Mouse (Mus musculus) neural tube, embryonic 10.5 days (tissue): ENCODE results near the gene Ptpn14.
A peak's percentile ranks its signal among the peaks of the same experiment; 100 is the strongest.

Experiments used
- DNase-seq: peaks from one replicate; pipeline ENCODE4 v3.0.0-alpha.2; 2017; ENCODE audit warnings: low spot score; ENCODE audit errors: extremely low spot score

Ptpn14 gene

GRCm38 (mm10) chr1:189717546-189717945 is 10.5 kb upstream of the Ptpn14 start:
- DNase-seq: no peak

- DNase-seq: no peak
These were observed 9.5 kb upstream of the Ptpn14 start for GRCm38 (mm10) chr1:189718600-189718999.

GRCm38 (mm10) chr1:189726121-189726520 is 1.9 kb upstream of the Ptpn14 start:
- DNase-seq: no peak

GRCm38 (mm10) chr1:189727346-189727883 is 653 bp upstream of the Ptpn14 start:
- peak; percentile 80 for DNase-seq

- no peak for DNase-seq
These were observed 682 bp downstream of the Ptpn14 start for GRCm38 (mm10) chr1:189728784-189729115.

- peak; percentile 43 for DNase-seq
These were observed 1.2 kb downstream of the Ptpn14 start for GRCm38 (mm10) chr1:189729141-189729815.

GRCm38 (mm10) chr1:189731697-189732096 is 3.6 kb downstream of the Ptpn14 start:
- no peak for DNase-seq

- no peak for DNase-seq
These were observed 4.1 kb downstream of the Ptpn14 start for GRCm38 (mm10) chr1:189732156-189732555.

- DNase-seq: no peak
These were observed 12.0 kb downstream of the Ptpn14 start for GRCm38 (mm10) chr1:189740075-189740474.

GRCm38 (mm10) chr1:189742041-189742440 is 14.0 kb downstream of the Ptpn14 start:
- DNase-seq: no peak

- no peak for DNase-seq
These were observed 15.1 kb downstream of the Ptpn14 start for GRCm38 (mm10) chr1:189743136-189743535.

GRCm38 (mm10) chr1:189744914-189745710 is 17.0 kb downstream of the Ptpn14 start:
- DNase-seq: peak; percentile 23

- DNase-seq: no peak
These were observed 18.5 kb downstream of the Ptpn14 start for GRCm38 (mm10) chr1:189746520-189746919.

GRCm38 (mm10) chr1:189749789-189750188 is 21.7 kb downstream of the Ptpn14 start:
- DNase-seq: no peak

GRCm38 (mm10) chr1:189750233-189750632 is 22.2 kb downstream of the Ptpn14 start:
- DNase-seq: no peak

GRCm38 (mm10) chr1:189752245-189752644 is 24.2 kb downstream of the Ptpn14 start:
- DNase-seq: no peak

GRCm38 (mm10) chr1:189755072-189755471 is 27.0 kb downstream of the Ptpn14 start:
- DNase-seq: no peak

GRCm38 (mm10) chr1:189756306-189757053 is 28.4 kb downstream of the Ptpn14 start:
- DNase-seq: peak; percentile 33

- DNase-seq: no peak
These were observed 29.0 kb downstream of the Ptpn14 start for GRCm38 (mm10) chr1:189757054-189757408.

- DNase-seq: no peak
These were observed 33.5 kb downstream of the Ptpn14 start for GRCm38 (mm10) chr1:189761581-189762021.

GRCm38 (mm10) chr1:189764258-189764657 is 36.2 kb downstream of the Ptpn14 start:
- DNase-seq: no peak

GRCm38 (mm10) chr1:189767164-189767563 is 39.1 kb downstream of the Ptpn14 start:
- no peak for DNase-seq
